Mouse (Mus musculus): Measurements from ENCODE around the gene Gm340.

Gm340 gene

DNA sequence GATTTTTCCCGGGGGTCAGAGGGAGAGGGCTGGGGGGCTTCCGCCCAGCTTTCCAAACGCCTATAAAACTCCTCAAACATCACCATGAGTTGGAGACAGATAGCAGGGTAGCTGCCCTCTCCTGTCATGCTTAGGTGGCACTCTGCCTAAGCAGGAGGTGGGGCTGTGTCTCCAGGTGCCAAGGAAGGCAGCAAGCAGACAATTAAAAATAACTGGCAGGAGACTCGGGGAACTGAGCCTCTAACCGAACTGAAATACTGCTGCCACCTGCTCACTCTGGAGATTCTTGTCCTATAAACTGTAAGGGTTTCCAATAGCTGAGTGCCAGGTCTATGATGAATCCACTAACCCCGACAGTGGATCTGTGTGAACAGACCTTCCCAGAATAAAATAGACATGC is 29.5 kb downstream of the Gm340 start:
- ATAC-seq (ENCODE audit: insufficient number of reproducible peaks, low FRiP score, low TSS enrichment) = no peak

DNA sequence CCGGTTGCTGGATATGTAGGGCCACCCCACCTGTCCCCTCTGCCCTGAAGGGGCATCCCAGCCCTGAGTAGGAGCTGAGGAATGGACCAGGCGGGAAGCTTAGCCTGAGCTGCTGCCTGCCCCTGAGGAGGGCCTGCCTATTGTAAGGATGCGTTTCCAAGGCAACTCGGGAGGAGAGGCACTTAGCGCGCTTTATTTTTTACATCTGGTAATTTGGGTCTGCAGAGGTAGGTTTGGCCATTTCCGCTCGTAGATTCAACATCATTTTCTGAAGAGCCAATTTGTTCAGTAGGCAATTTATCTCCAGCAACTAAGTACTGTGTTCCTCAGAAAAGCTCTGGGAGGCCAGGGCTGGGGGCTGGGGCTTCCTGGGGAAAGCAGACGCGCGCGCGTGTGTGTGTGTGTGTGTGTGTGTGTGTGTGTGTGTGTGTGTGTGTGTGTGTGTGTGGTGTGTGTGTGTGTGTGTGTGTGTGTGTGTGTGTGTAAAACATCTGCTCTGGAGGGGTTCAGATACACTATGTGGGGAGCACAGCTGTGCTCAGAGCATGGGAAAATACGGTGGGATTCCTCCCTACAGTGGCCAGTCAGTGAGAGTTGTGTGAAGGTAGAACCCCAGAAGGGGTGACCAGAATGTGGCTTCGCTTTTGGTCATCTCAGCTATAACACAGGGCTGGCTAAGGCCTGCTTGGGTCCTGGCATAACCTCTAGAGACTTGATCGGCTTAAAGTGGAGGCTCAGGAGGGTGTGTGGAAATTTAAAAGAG is 31.3 kb downstream of the Gm340 start:
- ATAC-seq (ENCODE audit: insufficient number of reproducible peaks, low FRiP score, low TSS enrichment) = no peak

- no peak for ATAC-seq (ENCODE audit: insufficient number of reproducible peaks, low FRiP score, low TSS enrichment)
These were observed 33.5 kb downstream of the Gm340 start for GRCm38 (mm10) chr19:41615606-41616224.

- ATAC-seq (ENCODE audit: insufficient number of reproducible peaks, low FRiP score, low TSS enrichment) = no peak
These were observed 34.1 kb downstream of the Gm340 start for GRCm38 (mm10) chr19:41616274-41616673.

GRCm38 (mm10) chr19:41617102-41617501 is 34.9 kb downstream of the Gm340 start:
- no peak for ATAC-seq (ENCODE audit: insufficient number of reproducible peaks, low FRiP score, low TSS enrichment)

- ATAC-seq (ENCODE audit: insufficient number of reproducible peaks, low FRiP score, low TSS enrichment) = no peak
These were observed 36.0 kb downstream of the Gm340 start for GRCm38 (mm10) chr19:41618153-41618657.

DNA sequence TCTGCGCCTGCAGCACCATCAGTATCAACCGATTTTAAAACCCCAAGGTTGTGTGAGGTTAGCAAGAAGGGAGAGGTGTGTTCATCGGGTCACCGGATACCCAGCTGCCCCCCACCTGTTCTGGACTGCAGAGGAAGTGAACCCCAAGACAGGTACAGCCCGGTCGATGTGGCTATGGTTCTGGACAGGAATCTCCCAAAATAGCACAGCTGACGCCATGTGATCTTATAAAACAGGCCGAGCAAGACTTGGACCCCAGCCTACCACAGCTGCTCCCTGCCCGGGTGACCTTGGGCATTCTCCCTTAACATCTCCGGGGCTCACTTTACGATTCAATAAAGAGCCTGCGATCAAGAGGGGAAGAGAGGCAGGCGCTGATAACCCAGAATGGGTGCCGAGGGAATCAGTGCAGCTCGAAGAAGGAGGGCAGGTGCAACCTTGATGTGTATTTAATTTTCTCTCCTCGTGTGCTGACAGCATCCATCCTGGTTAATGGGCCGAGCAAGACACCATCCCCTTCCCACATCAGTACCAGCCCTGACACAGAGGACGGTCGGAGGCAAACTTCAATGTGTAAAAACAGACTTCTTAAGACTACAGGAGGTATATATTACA is 36.7 kb downstream of the Gm340 start:
- ATAC-seq (ENCODE audit: insufficient number of reproducible peaks, low FRiP score, low TSS enrichment) = no peak

- ATAC-seq (ENCODE audit: insufficient number of reproducible peaks, low FRiP score, low TSS enrichment) = no peak
These were observed 38.4 kb downstream of the Gm340 start for GRCm38 (mm10) chr19:41620366-41621092.

- no peak for ATAC-seq (ENCODE audit: insufficient number of reproducible peaks, low FRiP score, low TSS enrichment)
These were observed 46.8 kb downstream of the Gm340 start for GRCm38 (mm10) chr19:41628970-41629369.

DNA sequence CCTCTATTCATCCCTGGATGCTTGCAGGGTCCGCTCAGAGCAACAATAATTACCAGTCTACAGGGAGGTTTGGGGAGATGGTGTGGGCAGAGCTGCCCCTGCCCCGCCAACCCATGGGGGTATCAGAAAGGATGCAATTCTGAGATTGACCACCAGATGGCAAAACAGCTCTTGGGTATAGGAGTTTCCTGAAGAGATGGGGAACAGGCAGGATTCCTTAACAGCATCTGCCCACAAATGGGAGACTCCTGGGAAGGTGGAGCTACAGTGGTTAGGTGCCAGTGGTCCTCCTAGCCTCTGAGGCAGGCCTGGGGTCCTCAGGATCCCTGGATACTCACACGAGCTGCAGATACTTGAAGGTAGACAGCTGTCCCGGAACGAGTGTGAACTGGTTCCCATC is 47.4 kb downstream of the Gm340 start:
- peak; percentile 49; the same call in 1 of the 2 replicates for ATAC-seq (ENCODE audit: insufficient number of reproducible peaks, low FRiP score, low TSS enrichment)

DNA sequence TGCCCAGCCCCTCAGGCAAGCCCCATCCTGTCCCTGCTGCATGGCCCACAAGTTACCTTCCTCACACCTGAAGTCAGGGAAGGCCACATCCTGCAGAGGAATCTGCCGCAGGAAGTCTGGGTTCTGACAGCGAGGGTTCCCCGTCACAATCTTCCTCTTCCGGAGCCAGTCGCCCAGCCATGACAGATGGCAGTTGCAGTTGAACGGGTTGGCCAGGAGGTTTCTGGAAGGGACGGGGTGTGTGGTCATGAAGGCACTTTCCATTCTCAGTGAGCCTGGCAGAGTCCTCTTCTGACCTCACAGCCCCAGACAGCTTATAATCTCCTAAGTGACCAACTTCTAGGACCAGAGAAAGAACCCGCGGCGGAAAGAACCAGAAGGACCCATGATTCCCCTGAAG is 51.9 kb downstream of the Gm340 start:
- no peak for ATAC-seq (ENCODE audit: insufficient number of reproducible peaks, low FRiP score, low TSS enrichment)

DNA sequence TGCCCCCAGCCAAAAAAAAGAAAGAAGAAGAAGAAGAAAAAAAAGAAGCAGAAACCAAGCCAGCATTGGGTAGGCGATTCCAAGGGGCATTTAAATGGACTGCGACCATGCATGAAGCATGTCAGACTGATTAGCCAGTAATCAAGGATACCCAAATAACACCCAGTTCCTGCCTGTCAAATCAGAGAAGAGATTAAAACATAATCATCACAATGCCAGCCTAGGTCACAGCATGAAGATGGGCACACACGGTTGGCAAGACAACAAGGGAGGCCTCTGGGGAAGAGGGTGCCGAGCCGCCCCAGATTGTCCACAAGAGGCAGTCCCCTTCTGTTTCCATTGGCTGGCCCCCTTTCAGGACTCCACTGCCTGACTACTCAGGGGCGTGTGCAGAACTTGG is 52.8 kb downstream of the Gm340 start:
- ATAC-seq (ENCODE audit: insufficient number of reproducible peaks, low FRiP score, low TSS enrichment) = no peak

Data from cerebellum, adult (tissue).